Mouse (Mus musculus): ENCODE results near the gene Ppie.
"Not testable (repeated sequence)": the region's sequence is repeated elsewhere in the genome, so short reads cannot be mapped to it uniquely, and the experiment has no call there.

The Ppie gene

DNA sequence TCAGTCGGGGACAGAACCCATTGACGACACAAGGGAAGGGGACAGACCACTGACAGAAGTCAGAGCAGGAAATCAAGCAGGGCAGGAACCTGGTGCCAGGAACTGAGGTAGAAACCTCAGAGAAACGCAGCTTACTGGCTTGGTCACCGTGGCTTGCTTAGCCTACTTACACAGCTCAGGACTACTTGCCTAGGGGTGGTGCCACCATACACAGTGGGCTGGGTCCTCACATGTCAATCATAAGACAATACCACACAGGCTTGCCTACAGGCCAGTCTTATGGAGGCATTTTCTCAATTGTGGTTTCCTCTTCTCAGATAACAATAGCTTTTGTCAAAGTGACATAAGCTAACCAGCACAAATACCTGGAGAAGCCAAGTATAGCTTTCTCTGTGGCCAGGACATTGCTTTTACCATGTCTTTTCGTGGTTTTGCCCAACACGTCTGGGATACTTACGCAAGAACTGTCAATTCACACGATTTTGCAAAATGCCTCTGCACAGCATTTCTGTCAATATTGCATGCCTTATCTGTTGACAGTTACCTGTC lies 27.5 kb downstream of the Ppie start:
- no peak for DNase-seq

DNA sequence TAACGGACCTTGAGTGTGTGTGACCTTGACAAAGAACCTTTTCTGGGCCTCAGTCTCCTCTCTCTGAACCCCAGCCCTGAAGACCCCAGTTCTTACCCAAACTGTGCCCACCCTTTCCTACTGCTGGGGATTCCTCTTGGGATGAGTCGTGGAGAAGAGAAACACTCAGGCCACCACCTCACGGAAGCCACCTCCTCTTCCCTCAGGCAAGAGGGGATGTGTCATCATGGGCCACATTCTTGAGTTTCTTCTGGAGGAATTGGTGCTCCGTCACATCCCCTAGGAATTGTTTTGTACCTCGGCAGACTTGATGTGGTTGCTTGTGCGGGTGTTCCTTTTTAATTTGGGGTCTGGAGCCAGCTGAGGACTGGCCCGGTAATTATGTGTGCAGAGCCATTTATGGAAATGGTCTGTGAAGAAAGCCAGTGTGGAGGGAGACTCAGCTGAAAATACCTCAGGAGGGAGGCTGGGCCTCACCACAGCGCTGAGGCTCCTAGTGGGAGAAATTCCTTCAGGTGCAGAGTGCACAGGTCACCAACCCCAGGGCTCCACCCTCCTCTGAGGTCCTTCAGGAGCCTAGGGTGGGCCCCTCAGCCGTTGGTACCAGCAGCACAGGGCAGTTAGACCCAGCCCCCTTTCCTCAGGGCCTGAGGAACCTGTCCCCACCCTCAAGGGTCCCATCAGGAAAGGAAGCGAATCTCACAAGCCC lies 28.3 kb downstream of the Ppie start:
- DNase-seq: not testable (repeated sequence)

DNA sequence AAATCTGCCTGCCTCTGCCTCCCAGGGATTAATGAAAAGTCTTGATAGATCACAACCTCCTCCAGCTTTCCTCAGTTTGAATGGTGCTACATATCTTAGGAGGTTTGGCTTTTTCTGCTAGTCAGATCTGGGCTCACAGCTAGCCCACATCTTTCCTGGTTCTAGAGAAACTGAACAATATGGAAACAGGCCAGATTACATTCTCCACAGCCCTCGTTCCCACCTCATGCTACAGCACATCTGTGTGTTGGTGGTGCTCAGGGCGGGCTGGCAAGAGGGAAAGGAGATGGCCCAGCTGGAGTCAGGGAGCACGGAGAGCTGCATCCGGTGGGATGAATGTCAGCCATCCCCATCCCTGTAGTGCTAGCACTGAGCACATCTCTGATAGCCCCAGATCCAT lies 29.0 kb downstream of the Ppie start:
- no peak for DNase-seq

DNA sequence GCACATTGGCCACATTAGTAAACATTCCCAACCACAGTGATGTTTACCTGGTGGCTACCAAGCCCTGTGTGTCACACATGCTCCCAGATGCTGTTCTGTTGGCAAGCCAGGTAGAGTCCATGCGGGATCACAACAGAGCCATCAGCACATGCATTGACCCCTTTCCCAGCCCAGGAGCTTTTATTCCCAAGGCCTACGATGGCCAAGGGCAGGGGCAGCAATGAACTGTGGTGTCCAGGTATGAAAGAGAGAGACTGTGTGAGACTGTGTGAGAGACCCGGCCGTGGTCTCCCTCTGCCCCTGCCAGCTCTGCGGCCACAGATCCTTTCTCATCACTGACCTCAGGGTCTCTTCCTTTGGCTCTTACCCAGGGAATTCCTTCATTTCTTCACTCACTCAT lies 31.7 kb downstream of the Ppie start:
- no peak for DNase-seq

GRCm38 (mm10) chr4:123106864-123107263 lies 32.9 kb downstream of the Ppie start:
- no peak for DNase-seq

GRCm38 (mm10) chr4:123105929-123106328 lies 33.8 kb downstream of the Ppie start:
- not testable (repeated sequence) for DNase-seq

DNA sequence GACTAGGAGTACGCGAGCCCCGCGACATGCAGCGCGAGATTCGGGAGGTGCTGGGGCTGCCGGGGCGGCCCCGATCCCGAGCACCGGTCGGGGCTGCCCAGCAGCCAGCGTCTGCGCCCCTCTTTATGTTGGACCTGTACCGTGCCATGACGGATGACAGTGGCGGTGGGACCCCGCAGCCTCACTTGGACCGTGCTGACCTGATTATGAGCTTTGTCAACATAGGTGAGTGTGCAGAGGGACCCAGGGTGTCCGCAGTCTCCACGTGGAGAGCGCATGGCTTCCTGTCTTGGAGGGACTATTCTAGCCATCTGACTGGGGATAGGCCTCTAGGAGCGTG lies 34.3 kb downstream of the Ppie start:
- no peak for DNase-seq

- DNase-seq: no peak
Observed at GRCm38 (mm10) chr4:123104651-123105450, 34.9 kb downstream of the Ppie start, which contains the start of gene Bmp8b. Gene Bmp8b (plus strand): TSS chr4:123105165.

- no peak for DNase-seq
Observed at GRCm38 (mm10) chr4:123093869-123094268, 45.9 kb downstream of the Ppie start.

- no peak for DNase-seq
Observed at GRCm38 (mm10) chr4:123093064-123093776, 46.5 kb downstream of the Ppie start.

- no peak for DNase-seq
Observed at GRCm38 (mm10) chr4:123092621-123093020, 47.1 kb downstream of the Ppie start.

- no peak for DNase-seq
Observed at GRCm38 (mm10) chr4:123086381-123086780, 53.4 kb downstream of the Ppie start.

GRCm38 (mm10) chr4:123085290-123085689 lies 54.5 kb downstream of the Ppie start:
- DNase-seq: no peak

GRCm38 (mm10) chr4:123083323-123083902 lies 56.3 kb downstream of the Ppie start:
- DNase-seq: no peak

DNA sequence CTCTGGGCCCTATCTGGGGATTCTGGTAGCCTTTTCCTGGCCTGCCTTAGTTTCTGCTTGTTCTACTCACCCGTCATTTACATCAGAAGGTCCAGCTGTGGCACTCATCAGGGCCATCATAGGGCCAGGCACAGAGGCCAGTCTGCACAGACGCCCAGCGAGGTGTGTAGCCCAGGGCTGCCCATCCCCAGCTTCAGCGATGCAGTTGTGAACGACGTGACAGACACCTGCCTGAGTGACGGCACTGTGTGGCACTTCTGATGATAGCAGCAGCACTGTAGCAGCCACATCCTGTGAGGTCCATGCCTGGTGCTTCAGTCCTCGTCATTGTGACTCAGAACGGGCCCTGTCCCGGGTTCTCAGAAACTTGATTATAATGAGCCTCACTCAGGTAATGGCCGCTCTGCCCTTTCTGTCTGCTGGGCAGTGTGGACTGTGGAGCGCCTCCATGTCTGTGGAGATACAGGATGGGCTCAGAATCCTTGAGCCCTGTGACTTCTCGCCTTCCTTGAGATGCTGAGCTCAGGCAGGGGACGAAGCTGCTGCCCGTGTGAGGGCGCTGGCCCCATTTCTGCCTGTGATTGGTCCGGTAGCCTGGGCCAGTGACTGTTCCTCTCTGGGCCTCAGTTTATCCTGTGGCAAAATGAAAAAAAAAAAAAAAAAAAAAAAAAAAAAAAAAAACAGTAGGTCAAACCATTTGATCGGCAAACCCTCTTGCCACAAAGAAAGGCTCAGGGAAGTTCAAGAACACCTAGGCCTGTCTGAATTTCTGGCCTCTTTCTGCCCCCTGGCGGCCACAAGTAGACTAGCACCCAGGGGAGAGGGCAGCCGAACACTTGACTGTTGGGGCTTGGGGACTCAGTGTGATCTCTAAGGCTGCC lies 57.2 kb downstream of the Ppie start:
- DNase-seq: peak; percentile 79

GRCm38 (mm10) chr4:123080791-123081190 lies 59.0 kb downstream of the Ppie start:
- no peak for DNase-seq

DNA sequence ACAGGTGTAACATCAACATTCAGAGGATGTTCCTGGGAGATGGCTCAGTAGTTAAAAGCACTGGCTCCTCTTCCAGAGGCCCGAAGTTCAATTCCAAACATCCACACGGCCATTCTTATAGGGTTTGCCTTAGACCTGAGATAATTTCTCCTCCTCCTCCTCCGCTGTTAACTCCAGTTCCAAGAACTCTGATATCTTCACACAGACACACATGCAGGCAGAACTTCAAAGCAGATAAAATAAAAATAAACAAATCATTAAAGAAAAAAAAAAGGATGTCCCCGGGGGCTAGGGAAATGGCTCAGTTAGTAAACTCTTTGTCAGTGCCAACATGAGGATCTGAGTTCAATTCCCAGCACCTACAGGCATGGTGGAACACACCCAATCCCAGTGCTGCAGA lies 61.5 kb downstream of the Ppie start:
- no peak for DNase-seq

All from cerebellum, adult 9-10 months (tissue).